Mouse (Mus musculus): ENCODE data around the gene Map3k5.

- no peak for TF ChIP-seq CTCF (IDR thresholded peaks at IDR 0.05; ENCODE audit: insufficient read depth, low read depth, low read length)
- no peak for TF ChIP-seq POLR2A (IDR thresholded peaks at IDR 0.05; ENCODE audit: insufficient read depth, low read depth, low read length)
Observed at GRCm38 (mm10) chr10:19955817-19956216, 21.5 kb downstream of the Map3k5 start.

Measured in olfactory bulb, adult 2 months (tissue).